Mouse (Mus musculus) frontal cortex, adult 2 months (tissue): ENCODE results near the gene Gls. TPM values are rescaled to one million over a fixed set of nuclear protein-coding genes. Genes with fewer than 3 reads are reported as not detected.

Source experiments
- DNase-seq, 2 experiments: peaks; one replicate each; pipeline ENCODE4 v3.0.0; 2022; ENCODE audit warnings: low spot score in 1 of 2; ENCODE audit errors: extremely low spot score in 1 of 2
- polyA plus RNA-seq: library from polyadenylated mRNA; depleted of rRNA; stranded (reverse); fragments of >200 nt; gene quantifications from 2 replicates; pipeline ENCODE4 v1.2.3, GENCODE M21; 2012; rRNA removed

Gene Gls
- polyA plus RNA-seq, 1 experiment, result 249 TPM

- DNase-seq, result no peak
Measured at GRCm38 (mm10) chr1:52133254-52133653, 99.8 kb downstream of the Gls start.

DNA sequence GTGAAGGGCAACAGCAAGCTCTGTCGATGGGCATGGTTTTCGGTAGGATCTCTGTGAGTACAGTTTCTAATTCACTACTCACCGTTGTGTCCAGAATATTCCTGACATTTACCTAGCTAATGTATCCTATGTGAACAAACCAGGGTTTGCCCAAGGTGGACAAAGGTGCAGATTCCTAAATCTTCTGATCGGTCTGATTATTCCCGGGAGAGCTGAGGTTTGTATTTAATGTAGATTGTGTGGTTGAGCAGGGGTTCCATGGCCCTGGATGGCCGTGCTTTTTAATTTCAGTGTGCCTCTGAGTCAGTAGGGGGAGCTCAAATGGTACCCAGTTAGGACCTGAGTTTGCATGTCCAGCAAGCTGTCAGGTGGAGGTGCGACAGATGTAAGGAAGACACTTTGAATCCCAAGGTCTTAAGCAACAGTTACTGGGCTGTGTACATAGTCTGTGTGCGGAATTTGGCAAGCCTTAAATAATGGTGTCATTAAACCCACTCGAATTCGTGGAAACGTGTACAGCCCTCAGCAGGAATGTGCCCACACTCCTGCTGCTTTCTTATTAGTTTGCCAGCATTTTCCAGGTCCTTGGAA, 101.2 kb downstream of the Gls start:
- DNase-seq, result peak in 1 of 2 experiments; percentile 34

DNA sequence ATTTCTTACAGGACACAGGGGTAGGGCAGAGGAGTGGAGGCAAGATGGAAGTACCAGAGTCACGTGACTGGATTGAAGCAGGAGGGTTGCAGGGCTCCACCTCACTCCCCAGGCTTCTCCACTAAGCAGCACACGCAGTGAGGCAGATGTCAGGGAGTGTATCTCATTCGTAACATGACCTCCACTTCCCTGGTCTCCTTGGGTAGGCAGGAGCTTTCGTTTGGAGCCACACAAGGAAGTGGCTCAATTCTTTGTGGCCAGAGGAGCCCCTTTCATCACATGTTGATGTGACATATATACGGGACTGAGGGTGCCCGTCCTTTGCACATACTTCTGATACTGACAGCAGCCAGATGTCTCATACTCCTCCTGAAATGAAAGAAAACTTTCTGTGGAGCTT, 103.2 kb downstream of the Gls start:
- no peak for DNase-seq

GRCm38 (mm10) chr1:52127350-52127749, 105.7 kb downstream of the Gls start:
- DNase-seq, result no peak

GRCm38 (mm10) chr1:52124818-52125217, 108.2 kb downstream of the Gls start:
- no peak for DNase-seq

GRCm38 (mm10) chr1:52121052-52121451, 112.0 kb downstream of the Gls start:
- no peak for DNase-seq

- no peak for DNase-seq
Measured at GRCm38 (mm10) chr1:52120191-52120590, 112.8 kb downstream of the Gls start.

GRCm38 (mm10) chr1:52119691-52120090, 113.3 kb downstream of the Gls start:
- peak in 1 of 2 experiments; percentile 21 for DNase-seq

GRCm38 (mm10) chr1:52118860-52119591, 114.0 kb downstream of the Gls start, which contains the start of gene Stat1:
Gene Stat1 (plus strand): TSS chr1:52119440.
- DNase-seq, result peak; percentile 43 to 78

DNA sequence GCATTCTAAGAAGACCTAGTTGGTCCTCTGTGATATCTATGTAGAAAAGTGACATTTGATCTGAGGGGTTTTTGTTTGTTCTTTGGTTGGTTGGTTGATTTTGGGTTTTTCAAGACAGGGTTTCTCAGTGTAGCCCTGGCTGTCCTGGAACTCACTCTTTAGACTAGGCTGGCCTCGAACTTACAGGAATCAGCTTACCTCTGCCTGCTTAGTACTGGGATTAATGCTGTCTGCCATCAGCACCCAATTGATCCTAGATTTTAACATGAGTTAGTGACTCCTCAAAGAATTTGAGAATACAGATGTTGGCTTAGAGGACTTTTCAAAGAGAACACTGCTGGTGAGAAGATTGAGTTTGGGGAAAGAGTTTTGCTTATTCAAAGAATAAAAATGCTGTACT, 115.3 kb downstream of the Gls start:
- DNase-seq, result no peak

DNA sequence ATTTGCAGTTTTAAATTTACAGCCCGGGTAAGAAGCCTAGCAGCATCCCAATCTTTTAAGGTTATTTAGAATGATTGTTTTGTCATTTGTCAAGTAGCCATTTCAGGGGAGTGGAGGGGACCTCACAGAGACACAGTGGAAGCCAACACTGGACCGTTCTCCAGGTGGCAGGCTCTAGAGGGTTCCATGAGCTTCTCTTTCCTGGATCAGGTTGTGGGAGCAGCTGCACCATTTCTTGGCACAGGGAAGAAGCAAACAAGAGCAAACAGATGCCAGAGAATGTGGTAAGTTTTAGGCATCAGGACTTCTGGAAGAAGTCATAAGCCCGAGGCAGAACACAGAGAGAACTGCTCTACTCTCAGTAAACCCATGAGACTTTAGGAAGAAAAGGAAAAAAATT, 116.6 kb downstream of the Gls start:
- DNase-seq, result no peak

DNA sequence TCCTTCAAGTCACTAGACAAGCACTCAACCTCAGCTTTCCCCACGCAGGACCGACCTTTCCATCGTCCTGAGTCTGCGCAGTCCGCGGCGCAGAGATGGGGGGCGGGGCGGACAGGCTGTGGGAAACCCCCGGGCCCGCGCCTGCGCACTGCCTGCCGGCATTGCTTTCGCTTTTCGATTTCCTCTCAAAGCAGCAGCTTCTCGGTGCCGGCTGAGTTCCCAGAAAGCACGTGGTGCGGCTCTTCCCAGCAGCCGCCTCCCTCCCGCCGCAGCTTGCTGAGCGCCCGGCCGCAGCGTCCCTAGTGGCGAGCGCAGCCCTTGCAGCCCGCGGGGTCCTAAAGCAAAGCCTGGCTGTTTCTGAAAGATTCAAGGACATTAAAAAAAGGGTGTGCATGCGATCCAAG, 119.4 kb downstream of the Gls start:
- DNase-seq, result peak; percentile 96 to 99

Other genes starting within 250 kb of the Gls start
- 0.66 and 0.82 TPM in 2 replicates for gene Stat4, start 246.1 kb downstream of the Gls start, polyA plus RNA-seq
- 19.4 and 19.5 TPM in 2 replicates for gene Stat1, start 113.8 kb downstream of the Gls start, polyA plus RNA-seq